Mouse (Mus musculus) kidney, postnatal 36 days (tissue): ENCODE measurements around the gene Plin4.
"Not testable (repeated sequence)": the region's sequence is repeated elsewhere in the genome, so short reads cannot be mapped to it uniquely, and the experiment has no call there.

Experiments used
- DNase-seq, 2 experiments: peaks; one replicate each; pipeline ENCODE4 v3.0.0; 2021 to 2022; ENCODE audit warnings: mixed read lengths in 2 of 2

The Plin4 gene

GRCm38 (mm10) chr17:56100811-56101210, 8.8 kb downstream of the Plin4 start:
- no peak for DNase-seq

GRCm38 (mm10) chr17:56098711-56099572, 10.7 kb downstream of the Plin4 start:
- no peak for DNase-seq

- no peak for DNase-seq
Observed at GRCm38 (mm10) chr17:56098180-56098579, 11.4 kb downstream of the Plin4 start.

GRCm38 (mm10) chr17:56096883-56097282, 12.7 kb downstream of the Plin4 start:
- no peak for DNase-seq

DNA sequence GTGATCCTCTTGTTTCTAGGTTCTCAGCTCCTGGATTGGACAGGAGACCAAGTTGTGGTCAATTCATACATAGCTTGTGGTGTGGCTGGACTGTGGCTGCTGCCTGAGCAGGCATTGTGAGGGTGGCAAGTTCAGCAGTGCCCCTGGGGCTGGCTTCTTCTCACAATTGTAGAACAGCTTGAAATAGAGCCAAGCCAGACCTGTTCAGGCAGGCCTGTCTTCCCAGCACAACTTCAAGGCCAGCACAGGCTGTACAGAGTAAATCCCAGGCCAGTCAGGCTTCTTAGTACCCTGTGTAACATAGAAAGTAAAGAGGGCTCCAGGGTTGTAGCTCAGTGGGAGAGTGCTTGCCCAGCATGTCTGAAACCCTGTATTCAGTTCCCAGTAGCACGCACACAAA, 16.8 kb downstream of the Plin4 start:
- peak; percentile 21 to 47 for DNase-seq

DNA sequence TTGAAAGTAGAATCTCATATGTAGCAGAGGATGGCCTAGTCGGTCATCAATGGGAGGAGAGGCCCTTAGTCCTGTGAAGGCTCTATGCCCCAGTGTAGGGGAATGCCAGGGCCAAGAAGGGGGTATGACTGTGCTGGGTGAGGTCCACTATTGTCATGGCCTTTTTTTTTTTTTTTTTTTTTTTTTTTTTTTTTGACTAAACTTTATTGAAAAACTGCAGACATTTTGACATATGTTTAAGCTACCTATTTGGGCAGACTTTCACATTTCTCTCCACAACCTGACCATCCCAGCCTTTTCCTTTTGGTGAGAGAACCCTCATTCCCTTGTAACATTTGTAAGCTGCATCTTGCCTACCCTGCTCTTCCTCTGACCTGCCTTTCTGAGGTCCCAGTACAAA, 17.3 kb downstream of the Plin4 start:
- no peak for DNase-seq

- peak; percentile 14 to 32 for DNase-seq
Observed at GRCm38 (mm10) chr17:56080781-56081585, 28.6 kb downstream of the Plin4 start.

DNA sequence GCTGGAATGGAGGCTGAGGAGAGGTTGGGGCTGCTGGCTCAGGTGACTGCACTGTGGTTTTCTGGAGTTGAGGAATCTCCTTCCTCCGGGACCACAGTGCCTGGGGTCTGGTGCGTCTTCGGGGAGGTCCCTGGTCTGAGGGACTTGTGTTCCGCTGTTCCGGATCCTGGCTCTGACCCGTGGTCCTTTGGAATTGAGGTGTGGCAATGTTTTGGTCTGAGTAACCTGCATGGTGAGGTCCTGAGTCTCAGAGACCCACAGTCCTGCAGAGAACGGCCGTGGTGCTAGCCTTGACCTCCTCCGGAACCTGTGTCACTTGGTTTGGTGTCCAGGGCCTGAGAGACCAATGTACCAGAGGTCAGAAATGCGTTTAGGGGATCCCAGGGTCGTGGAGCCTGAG, 29.7 kb downstream of the Plin4 start:
- peak in 1 of 2 experiments; percentile 18 for DNase-seq

GRCm38 (mm10) chr17:56078880-56079795, 30.5 kb downstream of the Plin4 start, which contains the start of gene Hdgfl2:
Gene Hdgfl2, plus strand, starts transcription at chr17:56079634.
- DNase-seq: peak; percentile 100

- not testable (repeated sequence) for DNase-seq
Observed at GRCm38 (mm10) chr17:56078361-56078760, 31.2 kb downstream of the Plin4 start.

DNA sequence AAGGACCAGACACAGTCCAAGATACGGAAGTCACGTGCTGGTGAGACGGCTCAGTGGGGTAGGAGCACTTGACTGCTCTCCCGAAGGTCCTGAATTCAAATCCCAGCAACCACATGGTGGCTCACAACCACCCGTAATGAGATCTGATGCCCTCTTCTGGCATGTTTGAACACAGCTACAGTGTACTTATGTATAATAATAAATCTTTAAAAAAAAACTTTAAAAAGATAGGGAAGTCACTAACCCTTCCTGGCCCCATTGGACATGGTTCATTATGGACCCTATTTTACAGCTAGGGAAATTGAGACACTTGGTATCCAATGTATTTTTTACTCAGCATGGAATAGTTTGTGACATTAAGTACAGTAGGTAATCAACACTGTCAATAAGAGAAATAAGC, 32.1 kb downstream of the Plin4 start:
- DNase-seq: no peak

DNA sequence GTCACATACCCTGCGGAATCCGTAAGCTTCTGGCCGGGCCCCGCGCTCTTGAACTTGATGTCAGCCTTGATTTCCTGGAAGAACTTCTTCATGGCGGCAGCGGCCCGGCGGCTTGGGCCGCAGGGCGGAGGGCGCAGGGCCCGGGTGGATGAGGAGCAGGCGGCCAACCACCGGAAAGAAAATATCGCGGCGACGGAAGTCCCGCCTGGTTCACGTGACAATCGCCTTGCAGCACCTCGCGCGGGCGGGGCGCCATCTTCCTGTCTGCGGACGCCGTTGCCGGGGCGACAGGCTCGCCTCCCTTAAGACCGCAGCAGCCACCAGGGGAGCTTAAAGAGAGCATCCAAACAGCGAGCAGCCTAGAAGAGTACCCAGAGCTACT, 34.8 kb downstream of the Plin4 start, which contains the start of gene Ubxn6:
Gene Ubxn6 (minus strand): TSS at position 202 of the 382 bp plus-strand sequence.
- DNase-seq: peak; percentile 99 to 100

DNA sequence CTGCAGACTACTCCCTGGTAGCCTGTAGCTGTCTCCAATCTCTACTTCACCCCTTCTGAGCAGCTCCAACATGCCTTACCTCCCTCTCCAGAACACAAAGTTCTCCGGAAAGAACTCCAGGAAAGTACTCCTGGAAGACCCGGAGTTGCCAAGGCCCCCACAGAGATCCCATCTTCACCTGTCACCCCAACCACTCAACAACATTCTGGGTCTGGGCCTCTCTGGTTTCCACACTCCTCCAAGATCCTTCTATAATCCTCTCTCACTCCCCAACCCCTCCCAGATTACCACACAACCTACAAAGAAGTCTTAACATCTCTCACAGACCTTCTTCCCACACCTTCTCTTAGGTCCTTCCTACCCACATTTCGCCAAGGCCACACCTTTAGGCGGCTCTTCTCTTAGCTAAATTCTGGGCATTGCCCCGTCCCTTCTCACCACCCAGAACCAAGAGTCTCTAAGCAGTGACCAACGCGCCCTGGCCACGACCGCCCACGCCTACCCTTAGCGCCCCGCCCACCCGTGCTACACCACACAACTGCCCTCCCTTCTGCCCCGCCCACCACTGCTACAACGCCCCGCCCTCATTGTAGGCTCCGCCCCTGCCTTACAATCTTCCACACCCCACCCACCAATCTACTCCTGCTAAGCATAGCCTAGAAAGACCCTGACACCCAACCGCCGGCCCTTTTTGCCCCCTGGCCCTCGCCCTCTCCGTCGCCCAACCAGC, 35.3 kb downstream of the Plin4 start:
- peak; percentile 90 to 96 for DNase-seq

DNA sequence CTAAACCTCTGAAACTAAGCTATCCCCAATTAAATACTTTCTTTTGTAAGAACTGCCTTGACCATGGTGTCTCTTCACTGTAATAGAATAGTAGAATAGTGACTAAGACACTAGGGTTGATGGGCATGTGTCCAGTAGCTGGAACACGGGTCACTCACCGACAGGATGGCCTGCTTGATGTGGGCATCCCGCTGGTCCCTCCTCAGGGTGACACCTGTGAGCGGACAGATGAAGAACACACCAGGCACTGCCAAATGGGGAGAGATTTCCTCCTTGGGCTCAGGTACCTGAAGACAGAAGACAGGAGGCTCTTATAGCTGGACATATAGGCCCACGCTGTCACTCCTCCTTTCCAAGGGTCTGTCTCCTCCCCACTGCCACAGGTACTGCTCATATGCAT, 37.4 kb downstream of the Plin4 start:
- DNase-seq: no peak

DNA sequence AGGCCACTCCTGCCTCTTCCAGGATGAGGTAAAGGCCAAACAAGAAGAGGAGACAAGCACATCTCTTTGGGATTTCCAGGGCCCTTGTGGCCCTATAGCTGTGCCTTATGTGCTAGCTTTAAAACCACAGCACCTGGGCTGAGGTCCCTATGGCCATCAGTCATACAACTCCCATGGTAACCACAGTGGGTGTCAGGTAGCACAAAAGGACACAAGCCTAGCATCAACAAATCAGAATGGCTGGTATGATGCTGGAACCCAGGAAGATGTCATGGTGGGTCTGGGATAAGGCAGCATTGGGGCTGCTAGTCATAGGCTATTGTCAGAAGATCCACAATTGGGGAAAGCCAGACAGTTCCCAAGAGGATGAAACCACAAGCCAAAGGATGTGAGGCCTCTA, 38.5 kb downstream of the Plin4 start:
- no peak for DNase-seq

GRCm38 (mm10) chr17:56069066-56069465, 40.5 kb downstream of the Plin4 start:
- DNase-seq: no peak

DNA sequence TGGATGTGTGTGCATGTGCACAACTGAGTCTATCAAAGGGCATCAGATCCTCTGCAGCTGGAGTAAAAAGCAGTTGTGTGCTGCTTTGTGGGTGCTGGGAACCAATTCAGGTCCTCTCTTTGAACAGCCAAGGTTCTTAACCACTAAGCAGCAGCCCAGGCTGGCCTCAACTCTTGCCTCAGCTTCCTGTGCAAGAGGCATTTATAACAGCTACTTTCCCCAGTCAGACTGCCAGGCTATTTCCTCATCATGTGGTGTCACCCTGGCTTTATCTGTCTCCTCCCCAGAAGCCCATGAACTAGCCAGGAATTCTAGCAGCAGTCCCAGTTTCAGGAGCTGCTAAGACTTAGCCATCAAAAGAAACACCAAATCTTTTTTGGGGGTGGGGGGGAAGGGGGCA, 43.2 kb downstream of the Plin4 start:
- DNase-seq: no peak

- not testable (repeated sequence) for DNase-seq
Observed at GRCm38 (mm10) chr17:56065715-56066114, 43.9 kb downstream of the Plin4 start.

DNA sequence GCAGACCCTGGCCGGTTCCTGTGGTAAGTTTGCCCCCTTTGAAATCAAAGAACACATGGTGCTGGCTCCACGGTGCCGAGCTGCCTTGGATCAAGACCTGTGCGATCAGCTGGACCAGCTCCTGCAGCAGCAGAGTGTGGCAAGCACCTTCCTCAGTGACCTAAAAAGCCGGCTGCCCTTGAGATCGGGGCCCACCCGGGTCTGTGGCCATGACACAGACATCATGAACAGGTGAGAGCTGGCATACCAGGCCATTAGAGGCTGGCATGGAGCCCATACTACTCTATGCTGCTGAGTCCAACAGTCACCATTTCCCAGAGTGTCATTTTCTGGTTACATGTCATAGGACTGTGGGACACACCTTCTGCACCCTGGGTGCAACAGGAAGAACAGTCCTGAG, 47.5 kb downstream of the Plin4 start:
- no peak for DNase-seq

DNA sequence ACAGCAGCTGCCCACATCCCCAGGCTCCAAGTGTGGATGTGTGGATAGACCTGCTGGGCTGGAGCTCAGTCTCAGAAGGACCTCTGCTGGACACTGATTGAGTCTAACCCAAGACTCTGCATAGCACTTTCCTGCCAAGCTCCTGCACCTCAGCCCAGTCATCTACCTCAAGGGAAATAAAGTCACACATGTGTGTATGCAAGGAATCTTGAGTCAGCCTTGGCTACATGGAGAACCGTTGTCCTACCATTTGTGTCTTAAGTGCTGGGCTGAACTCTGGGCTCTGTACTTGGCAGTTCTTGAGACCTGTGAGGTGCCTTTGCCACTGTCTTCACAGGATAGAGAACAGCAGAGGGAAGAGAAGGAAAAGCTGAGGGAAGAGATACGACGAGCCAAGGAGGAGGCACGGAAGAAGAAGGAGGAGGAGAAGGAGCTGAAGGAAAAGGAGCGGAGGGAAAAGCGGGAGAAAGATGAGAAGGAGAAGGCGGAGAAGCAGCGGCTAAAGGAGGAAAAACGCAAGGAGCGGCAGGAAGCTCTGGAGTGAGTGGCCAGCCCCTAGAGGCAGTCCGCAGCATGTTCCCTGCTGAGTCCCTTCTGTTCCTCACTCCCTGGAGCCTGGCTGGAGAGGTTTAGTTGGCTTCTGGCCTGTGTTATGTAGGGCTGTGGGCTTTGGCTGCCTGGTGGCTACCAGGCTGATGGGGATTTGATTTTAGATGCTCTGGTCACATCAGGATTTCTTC, 52.1 kb downstream of the Plin4 start:
- DNase-seq: no peak
